Mouse (Mus musculus): ENCODE data around the gene Tat.

DNA sequence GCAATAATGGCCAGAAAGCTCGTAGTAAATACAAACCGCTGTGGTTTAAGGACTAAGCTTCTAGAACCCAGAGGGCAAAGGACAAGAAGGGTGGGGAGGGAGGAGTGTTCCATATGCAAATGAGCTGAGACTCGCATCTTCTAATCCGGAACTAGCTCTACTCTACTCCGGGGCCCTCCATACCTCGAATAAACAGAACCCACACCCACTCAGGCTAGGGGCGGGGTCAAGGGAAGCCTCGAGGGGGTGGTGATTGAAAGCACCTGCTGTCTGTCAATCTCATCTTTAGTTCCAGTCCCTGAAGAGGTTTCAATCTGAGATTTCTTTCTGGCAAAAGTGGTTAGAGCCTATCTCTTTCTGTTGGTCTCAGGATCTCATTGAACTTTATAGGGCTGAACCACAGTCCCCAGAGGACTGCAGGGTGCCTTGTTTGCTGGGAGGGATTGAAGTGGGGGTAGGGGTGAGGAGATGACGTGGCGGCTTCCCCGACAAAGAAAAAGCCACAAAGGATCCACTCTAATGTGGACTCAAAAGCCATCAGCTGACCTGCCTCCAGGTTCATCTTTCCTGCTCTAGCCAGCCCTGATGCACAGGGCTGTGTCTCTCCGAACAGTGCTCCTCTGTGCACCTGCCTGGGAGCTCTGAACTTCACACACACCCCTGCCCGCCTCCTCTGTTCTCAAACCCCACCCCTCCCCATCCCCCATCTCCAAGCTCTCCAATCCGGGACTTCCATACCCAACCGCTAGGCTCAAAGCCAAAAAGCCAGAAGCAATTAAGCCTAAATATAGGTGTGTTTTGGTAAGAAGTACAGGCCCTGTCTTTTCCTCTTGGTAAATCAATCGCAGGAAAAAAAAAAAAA lies 32.8 kb upstream of the Tat start:
- TF ChIP-seq MEF2A (IDR thresholded peaks at IDR 0.05; ENCODE audit: borderline replicate concordance, low read depth, low read length) (no peak), CTCF (conservative IDR thresholded peaks at IDR 0.05 in 1 of 2, IDR thresholded peaks at IDR 0.05 in 1 of 2; ENCODE audit: low read depth in 2 of 2, low read length in 2 of 2) (no peak)

Measured in CH12.LX (cell line).